Mouse (Mus musculus) urinary bladder, postnatal 36 days (tissue): ENCODE results near the gene Pcca.
"Not testable (repeated sequence)": the region's sequence is repeated elsewhere in the genome, so short reads cannot be mapped to it uniquely, and the experiment has no call there.

Experiments
- DNase-seq, 2 experiments: peaks; one replicate each; pipeline ENCODE4 v3.0.0; 2022; ENCODE audit warnings: low spot score in 2 of 2, mixed read lengths in 1 of 2

Gene Pcca

DNA sequence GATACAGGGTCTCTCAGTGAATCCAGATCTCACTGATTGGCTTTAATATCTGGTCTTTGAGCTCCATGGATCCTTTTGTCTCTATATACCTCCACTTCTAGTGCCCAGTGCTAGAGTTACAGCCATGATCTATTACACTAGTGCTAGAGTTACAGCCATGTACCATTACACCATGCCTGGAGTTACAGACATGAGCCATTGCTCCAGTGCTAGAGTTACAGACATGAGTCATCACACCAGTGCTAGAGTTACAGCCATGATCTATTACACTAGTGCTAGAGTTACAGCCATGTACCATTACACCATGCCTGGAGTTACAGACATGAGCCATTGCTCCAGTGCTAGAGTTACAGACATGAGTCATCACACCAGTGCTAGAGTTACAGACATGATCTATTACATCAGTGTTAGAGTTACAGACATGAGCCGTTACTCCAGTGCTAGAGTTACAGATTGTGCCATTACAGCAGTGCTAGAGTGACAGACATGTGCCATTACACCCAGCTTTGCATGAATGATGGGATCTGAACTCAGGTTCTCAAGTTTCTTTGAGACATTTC is 26.8 kb downstream of the Pcca start:
- not testable (repeated sequence) for DNase-seq

DNA sequence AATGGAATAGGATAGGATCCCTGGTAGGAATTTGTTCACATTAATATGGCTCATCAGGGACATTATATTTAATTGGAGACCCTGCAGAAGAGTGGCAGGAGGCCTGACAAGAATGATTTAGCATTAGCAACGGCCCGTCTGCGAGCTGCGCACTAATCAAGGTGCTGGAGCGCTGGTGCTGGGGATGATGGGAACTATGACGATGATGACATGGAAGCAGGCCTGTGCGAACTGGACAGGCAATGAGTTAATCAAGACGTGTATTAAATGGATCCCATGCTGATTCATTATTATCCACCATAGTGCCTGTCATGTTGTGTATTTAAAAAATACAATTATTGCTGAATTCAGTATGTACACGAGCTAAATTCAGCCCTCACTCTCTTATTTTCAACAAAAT is 36.7 kb downstream of the Pcca start:
- no peak for DNase-seq

DNA sequence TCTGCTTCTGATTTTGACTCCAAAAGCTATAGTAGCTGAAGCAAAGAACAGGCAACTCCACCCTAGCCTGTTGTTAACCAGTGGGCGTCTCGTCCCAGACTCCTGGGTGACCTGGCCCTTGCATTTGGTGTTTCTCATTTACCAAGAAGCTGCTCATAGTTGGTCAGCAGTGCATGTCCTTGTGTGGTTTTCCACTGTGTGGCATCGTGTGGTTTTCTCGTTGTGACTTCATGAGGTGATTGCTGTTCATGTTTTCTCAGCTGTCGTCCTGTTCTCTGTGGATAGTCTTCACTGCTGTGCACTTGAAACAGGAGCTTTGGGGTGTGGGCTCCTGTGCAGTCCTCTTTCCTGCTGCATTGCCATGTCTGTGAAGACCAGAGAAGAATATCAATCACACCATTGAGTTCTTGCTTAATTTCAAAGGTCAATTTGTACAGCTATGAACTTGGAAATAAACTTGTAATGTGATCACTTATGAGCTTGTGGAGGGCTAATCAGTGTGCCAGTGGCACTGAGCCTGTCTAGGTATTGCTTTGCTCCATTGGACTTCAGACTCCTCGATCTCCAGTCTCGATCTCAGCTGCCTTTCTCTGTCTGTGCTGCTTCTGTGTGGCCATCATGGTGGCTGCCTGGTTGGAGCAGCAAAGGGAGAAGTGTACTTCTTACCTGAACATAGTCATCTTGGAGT is 40.1 kb downstream of the Pcca start:
- DNase-seq, result no peak

DNA sequence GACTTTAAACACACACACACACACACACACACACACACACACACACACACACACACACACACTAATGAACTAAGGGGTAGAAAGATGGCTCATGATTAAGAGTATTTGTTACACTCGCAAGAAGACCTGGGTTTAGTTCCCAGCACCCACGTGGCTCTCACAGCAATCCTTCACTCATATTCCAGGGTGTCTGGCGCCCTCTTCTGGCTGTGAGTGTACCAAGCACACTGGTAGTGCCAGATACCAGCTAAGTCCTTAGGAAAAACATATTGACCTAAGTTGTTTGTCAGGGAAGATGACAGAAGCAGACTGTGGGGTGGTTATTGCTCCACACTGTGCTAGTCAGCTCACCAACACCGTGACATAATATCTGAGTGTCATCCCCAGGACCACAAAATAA is 43.7 kb downstream of the Pcca start:
- DNase-seq, result no peak

DNA sequence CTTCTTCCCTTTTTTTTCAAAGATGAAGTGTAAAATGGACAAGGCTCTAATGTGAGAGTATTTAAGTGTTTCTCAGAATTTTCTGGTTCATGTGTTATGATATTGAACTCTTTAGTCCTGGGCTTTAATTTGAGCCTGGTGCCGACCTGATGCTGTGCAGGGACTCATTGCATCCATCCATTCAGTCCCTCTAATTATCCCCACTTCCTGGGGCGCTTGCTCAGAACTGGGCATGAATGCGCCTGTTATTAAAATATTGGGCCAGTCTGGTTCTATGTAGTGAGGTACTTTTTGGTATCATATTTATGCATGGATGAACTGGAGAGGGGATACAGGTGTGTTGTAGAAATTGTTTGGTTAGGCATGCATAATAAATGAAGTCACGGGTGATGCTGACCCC is 47.9 kb downstream of the Pcca start:
- no peak for DNase-seq

DNA sequence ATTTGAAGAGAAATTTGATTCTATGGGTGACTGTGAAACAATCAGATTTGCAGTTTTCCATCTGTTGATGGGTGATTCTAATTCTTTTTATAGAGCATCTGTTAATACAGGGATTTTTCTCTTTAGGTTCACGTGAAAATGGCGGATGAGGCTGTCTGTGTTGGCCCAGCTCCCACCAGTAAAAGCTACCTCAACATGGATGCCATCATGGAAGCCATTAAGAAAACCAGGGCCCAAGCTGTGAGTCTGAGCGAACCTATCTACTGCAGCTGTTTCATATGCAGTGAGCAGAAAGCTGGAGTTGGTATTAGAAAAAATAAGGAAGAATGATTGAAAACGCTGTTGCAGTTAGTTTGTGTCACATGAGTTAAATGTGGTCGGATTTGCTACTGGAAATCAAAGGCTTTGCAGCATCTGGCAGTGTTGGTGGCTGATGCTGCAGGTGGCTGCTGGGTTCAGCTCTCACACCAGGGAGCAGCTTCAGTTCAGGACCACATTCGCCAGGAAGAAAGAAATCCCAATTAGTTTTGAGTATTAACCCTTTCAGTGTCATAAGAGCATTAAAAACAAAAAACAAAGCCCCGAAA is 48.5 kb downstream of the Pcca start:
- no peak for DNase-seq

DNA sequence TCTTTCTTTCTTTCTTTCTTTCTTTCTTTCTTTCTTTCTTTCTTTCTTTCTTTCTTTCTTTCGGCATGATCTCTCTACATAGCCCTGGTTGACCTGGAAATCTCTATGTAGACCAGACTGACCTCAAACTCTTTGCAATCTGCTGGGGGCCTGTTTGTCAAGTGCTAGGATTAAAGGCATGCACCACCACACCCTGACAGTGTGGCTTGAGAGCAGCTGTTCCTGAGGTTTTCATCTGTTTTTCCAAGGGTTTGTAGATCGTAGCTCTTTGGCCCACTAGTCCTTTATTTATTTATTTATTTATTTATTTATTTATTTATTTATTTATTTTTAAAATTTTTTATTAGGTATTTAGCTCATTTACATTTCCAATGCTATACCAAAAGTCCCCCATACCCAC is 50.0 kb downstream of the Pcca start:
- DNase-seq, result not testable (repeated sequence)

DNA sequence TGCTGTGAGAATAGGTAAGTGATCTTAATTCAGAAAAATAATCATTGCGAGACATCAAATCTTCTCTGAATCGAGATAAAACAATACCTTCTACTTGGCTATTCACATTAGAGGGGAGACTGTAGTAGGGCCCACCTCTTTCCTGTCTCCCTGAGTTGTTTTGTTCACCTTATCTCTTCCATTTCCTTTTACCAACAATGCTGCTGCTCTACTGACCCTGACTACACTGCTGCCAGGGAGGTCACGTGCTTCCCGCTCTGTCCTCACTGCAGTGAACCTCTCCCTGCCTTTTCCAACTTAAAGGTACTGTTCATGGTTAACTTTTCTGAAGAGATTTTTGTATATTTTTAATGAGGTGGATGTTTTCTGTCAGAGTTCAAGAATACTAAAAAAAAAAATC is 52.8 kb downstream of the Pcca start:
- no peak for DNase-seq

DNA sequence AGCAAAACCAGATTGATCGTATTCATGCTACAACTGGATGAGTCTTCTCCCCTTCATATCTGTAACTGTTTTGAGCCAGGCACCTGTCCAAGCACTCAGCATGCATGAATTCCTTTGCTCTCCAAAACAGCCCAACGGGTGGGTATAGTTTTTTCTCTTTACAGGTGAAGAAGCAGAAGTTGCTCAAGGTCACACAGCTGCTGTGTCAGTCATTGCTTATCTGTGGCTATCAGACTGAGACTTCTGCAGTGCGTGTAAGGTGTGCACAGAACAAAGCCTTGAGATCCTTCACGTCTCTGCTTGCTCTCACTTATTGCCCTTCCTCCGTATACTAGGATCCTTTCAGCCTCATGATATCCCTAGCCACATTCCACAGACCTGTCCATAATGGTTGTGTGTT is 63.4 kb downstream of the Pcca start:
- no peak for DNase-seq

DNA sequence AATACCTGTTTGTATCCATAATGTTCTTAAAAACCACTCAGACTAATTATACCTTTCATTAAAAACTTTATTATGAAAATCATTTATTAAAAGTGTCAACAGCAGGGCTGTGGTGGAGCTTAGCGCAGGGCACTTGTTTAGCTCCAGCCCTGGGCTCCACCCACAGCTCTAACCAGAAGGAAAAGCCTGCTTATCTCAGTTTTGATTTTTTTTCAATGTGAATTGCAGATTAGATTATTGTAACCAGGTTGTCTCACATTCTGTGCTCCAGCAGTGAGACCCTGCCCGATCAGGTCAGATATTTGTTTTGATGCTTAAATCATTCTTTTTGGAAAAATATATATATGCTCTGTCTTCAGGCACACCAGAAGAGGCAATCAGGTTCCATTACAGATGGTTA is 64.7 kb downstream of the Pcca start:
- DNase-seq, result no peak

DNA sequence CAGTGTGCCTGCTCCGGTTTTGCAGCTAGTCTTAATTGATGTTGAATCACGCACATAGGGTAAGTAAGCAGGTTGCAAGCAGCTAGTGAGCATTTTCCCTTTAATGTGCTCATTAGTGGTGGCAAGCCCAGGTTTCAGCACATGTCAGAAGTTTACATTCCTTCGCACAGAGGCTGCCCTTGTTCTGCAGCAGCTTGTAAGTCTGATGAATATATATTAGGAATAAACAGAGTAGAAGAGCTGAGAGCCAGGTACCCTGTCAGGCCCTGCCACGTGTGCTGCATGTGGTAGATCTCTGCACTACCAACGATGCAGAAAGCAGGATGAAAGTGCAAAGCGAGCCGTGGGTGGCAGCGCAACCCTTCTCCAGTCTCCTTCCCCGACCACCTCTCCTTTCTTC is 65.7 kb downstream of the Pcca start:
- no peak for DNase-seq

DNA sequence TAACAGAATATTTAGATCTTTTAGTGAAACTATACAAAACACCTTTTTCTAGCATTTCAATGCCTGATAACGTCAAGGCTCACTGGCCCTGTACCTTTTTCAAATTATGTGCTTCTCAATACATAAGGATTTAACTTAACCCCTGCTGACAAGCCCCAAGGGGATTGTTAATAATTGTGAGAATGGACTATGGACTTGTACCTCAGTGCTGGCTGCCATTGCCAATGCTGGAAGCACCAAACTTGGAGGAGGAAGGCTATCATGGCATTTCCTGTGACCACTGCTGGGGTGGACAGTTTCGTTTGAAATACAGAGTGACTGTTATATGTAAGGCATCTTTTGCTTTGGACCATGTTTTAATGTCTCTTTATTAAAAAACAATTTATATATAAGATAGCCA is 68.6 kb downstream of the Pcca start:
- DNase-seq, result no peak

DNA sequence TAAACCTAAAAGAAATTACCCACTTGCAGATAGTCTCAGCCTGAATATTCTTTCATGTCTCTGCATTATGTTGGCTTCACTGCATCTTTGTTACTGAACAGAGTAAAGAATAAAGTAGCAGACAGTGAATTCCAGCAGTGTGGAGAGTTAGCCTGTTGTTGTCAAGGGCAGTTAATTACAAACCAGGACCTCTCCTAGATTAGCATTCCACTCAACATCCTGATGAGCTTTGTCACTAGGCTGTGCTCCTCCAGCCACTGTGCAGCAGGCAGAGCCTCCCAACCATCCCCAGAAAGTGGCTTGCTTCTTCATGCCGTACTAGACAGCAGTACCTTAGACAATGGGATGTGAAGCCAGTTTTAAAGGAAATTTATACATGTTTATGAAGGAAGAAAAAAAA is 72.4 kb downstream of the Pcca start:
- no peak for DNase-seq

DNA sequence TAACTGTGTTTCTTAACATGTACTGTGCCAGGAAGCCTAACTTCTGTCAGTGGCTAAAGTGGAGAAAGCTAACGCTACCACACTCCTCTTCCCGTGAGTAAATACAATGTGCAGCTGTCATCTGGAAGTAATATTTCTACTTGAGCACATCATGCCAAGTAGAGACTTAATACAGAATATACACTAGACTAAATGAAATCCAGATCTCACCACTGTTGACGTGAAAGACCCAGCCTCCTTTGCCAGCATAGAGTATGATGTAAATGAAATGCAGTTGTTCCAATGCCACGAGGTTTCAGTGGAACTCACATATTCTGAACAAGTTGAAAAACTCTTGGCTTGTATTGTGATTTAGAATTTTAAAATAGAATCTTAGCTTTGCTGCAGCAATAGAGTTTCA is 73.3 kb downstream of the Pcca start:
- DNase-seq, result no peak

DNA sequence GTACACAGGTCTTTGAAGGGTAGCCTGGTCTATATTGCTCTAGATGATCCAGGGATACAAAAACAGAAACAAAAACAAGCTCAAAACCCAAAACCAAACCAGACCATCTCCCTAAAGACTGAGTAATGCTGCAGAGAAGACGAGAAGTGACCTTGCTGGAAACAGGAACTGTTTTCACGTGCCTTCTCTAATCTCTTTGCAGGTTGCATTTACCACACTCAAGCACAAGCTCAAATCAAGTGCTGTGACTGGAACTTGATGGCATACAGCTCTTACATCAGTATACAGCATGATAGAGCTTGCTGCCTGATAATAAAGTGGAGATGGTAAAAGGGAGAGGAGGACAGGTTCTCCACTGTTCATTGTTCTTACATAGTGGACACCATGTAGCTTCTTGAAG is 74.2 kb downstream of the Pcca start:
- DNase-seq, result no peak

DNA sequence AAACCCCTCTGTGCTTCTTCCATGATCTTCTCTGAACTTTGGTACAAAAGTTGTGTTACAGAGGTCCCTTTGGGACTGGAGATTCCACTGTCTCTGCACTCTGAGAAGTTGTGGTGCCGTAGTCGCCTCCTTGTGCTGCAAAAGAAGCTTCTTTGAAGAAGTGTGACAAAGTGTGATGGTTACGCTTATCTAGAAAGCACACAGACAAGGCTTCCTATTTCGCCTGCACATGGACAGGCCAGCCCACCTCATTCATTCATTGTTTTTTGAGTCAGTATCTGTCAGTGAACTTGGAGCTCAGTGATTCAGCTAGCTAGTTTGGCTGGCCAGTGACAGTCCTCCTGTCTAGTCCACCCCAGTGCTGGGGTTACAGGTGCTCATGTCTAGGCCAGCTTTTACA is 76.9 kb downstream of the Pcca start:
- no peak for DNase-seq

DNA sequence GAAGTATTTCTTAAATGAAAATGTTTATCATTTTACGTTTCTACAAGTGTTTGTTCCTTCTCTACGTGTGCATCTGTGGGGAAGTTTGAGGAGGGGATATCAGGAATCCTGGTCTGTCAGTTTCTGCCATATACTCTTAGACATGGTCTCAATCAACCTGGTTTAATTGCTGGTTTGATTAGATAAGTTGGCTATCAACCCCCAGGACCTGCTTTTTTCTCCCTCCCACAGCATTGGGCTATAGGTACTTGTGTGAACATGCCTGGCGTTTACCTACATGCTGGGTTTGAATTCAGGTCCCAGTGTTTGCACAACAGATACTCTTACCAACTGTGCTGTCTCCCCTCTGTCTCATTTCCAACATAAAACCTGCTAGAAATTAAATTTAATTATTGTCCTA is 78.2 kb downstream of the Pcca start:
- no peak for DNase-seq

DNA sequence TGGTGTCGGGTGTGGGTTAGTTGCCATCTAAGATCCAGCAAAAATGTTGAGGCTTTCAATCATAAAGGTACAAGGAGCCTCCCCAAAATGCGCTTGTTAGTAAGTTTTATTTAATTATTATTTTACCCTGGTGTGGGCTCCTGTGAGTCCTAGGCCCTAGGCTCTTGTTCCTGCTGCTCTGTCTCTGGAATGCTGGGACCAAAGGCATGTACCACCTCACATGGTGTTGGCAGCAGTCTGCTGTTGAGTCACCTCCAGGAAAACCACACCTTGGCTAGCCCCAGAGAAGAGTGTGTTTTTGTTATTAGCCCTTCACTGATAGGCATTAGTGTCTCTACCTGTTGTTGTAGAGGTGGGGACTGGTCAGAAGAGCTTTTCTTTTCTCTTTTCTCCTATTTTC is 83.5 kb downstream of the Pcca start:
- no peak for DNase-seq

DNA sequence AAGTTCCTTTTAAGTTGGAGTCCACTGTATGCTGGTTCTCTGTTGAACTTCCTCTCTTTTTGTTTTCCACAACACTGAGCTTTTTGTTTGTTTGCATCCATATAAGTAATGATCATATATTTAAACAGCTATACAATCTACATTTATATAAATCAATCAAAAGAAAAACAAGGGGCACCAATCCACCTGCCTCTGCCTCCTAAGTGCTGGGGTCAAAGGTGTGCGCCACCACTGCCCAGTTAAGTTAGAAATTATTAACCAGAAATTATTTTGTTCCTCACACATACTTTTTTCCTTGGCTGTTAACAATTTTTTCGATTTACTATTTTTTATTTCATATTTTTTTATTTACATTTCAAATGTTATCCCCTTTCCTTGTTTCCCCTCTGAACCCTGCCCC is 99.3 kb downstream of the Pcca start:
- DNase-seq, result no peak

DNA sequence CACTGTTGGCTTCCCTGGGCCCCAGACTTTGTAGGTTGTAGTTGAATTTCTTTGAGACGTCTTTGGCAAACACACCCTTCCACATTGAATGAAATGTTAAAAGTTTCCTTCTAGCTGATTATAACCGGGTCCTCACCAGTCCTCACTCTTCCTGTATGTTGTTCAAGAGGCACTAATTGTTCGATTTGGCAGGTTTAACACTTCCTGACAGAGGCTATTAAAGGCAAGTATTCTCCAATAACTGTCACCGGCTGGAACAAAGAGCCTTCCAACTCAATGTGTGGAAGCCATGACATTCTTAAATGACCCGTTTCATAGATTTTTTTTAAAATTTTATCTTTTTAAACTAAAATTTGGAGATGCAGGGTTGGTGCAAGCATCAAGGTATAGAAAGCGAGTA is 102.5 kb downstream of the Pcca start:
- no peak for DNase-seq

DNA sequence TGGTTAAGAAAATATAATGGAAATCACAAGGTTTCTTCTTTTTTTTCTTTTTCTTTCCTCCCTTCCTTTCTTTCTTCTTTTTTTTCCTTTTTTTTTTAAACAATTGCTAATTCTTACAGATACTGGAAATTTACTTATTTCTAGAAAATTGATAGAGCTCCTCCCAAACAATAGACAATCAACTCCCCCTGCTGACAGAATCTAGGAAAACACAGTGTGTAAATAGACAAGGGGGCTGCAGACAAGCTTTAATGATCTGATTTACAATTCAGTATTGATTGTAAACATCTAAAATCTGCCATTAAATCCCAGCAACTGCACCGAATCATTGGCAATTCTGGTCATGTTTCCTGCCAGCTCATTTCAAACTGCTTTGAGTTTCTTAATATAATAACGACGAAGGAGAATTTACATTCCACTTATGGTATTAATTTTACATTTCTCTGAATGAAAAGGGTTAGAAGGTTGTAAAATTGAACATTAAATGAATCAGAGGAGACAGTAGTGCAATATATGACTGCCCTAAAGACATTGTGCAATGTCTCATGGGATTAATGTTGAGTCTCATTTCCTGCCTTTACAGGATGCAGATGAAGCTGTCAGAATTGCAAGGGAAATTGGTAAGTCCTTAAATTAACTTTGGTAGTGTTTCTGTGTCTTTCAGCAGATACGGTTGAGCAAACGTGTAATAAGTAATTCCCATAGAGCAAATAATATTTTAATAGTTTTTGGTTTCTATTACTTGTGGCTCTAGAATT is 103.9 kb downstream of the Pcca start:
- DNase-seq, result no peak

DNA sequence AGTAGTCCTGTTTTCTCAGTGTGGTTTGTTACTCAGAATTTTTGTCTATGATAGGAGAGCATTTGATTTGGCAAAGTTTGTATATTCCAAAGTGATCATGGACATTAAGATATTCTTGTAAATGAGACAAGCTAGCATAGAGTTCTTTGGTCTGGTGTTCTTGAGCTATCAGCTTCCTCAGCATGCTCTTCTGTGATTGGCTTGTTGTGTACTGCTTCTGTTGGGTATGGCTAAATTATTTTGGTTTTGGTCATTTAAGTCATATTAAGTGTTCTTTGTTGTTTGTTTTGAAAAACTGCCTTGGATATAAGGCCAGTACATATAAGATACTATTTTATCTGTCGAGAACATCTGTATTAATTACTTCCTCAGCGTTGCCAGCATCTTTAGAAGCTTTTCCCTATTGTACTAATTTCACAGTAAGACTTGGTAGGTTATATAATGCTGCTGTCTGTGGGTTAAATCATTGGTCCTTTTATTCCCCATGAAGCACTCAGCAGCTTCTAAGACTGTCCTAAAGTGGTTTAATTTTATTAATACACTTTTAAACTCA is 105.1 kb downstream of the Pcca start:
- DNase-seq, result no peak

DNA sequence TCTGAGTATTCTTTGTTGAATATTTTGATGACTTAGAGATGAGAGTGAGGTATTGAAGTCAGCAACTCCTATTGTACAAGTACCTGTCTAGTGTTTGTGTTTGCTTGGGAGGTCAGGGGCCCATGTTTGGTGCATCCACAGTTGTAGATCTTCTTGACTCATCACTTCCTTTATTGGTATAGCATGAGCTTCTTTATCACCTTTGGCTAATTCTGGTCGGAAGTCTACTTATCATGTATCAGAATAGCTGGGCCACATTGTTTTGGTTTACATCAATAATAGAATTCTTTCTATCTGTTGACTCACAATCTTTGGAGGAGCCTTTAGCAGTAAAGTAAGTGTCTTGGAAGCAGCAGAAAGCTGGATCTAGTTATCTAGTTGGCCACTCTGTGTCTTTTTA is 108.3 kb downstream of the Pcca start:
- no peak for DNase-seq
